Mouse (Mus musculus): ENCODE measurements around the gene Fblim1. TPM values are rescaled to one million over a fixed set of nuclear protein-coding genes. Genes with fewer than 3 reads are reported as not detected.
"Not testable (repeated sequence)": the region's sequence is repeated elsewhere in the genome, so short reads cannot be mapped to it uniquely, and the experiment has no call there.

Fblim1 gene
- polyA plus RNA-seq, 1 experiment from 2014 or later: 53.9 TPM

- WGBS (ENCODE audit: insufficient replicate concordance): 97% methylated on average over 4 of the region's 4 CpGs
Observed at GRCm38 (mm10) chr4:141564209-141564608, 41.7 kb downstream of the Fblim1 start.

GRCm38 (mm10) chr4:141562281-141562680 lies 43.6 kb downstream of the Fblim1 start:
- no peak for ATAC-seq (replicated peaks; ENCODE audit: insufficient number of reproducible peaks, low FRiP score, low TSS enrichment)
- no peak overlapping the region for H3K27ac ChIP-seq (ENCODE audit: low read depth, low read length)
- H3K9ac ChIP-seq (ENCODE audit: low read depth, low read length): no peak overlapping the region
- H3K4me3 ChIP-seq (ENCODE audit: low read depth, low read length): no peak overlapping the region
- 86% methylated on average over 11 of the region's 11 CpGs for WGBS (ENCODE audit: insufficient replicate concordance)
- no peaks in the 10 kb centered on the region for H3K27me3 ChIP-seq (ENCODE audit: control insufficient read depth, insufficient read depth, low read length)
- H3K4me2 ChIP-seq: no peak overlapping the region
- H3K4me1 ChIP-seq (ENCODE audit: control insufficient read depth, insufficient read depth, low read length): peaks cover 12% of the 10 kb centered on the region
- H3K9me3 ChIP-seq (replicated peaks; ENCODE audit: control insufficient read depth, low read length): no peaks in the 10 kb centered on the region
- H3K36me3 ChIP-seq (ENCODE audit: control insufficient read depth, insufficient read depth, low read length): no peaks in the 10 kb centered on the region

More at GRCm38 (mm10) chr4:141564209-141564608, 41.7 kb downstream of the Fblim1 start:
- Histone ChIP-seq H3K4me3 (ENCODE audit: low read depth, low read length) (no peak overlapping the region), H3K9me3 (replicated peaks; ENCODE audit: control insufficient read depth, low read length) (no peaks in the 10 kb centered on the region), H3K4me2 (no peak overlapping the region), H3K36me3 (ENCODE audit: control insufficient read depth, insufficient read depth, low read length) (no peaks in the 10 kb centered on the region), H3K27me3 (ENCODE audit: control insufficient read depth, insufficient read depth, low read length) (no peaks in the 10 kb centered on the region), H3K9ac (ENCODE audit: low read depth, low read length) (no peak overlapping the region), H3K4me1 (ENCODE audit: control insufficient read depth, insufficient read depth, low read length) (peaks cover 3% of the 10 kb centered on the region; the same call in 1 of the 2 replicates), H3K27ac (ENCODE audit: low read depth, low read length) (no peak overlapping the region)
- no peak for ATAC-seq (replicated peaks; ENCODE audit: insufficient number of reproducible peaks, low FRiP score, low TSS enrichment)

GRCm38 (mm10) chr4:141561331-141561919 lies 44.5 kb downstream of the Fblim1 start:
- not testable (repeated sequence) for H3K27me3 ChIP-seq (ENCODE audit: control insufficient read depth, insufficient read depth, low read length); ATAC-seq (replicated peaks; ENCODE audit: insufficient number of reproducible peaks, low FRiP score, low TSS enrichment); H3K36me3 ChIP-seq (ENCODE audit: control insufficient read depth, insufficient read depth, low read length); H3K4me3 ChIP-seq (ENCODE audit: low read depth, low read length); H3K9me3 ChIP-seq (replicated peaks; ENCODE audit: control insufficient read depth, low read length); H3K9ac ChIP-seq (ENCODE audit: low read depth, low read length); H3K27ac ChIP-seq (ENCODE audit: low read depth, low read length); H3K4me2 ChIP-seq
- 73% methylated on average over 5 of the region's 5 CpGs for WGBS (ENCODE audit: insufficient replicate concordance)
- H3K4me1 ChIP-seq (ENCODE audit: control insufficient read depth, insufficient read depth, low read length): peaks cover 12% of the 10 kb centered on the region

- Histone ChIP-seq H3K4me3 (ENCODE audit: low read depth, low read length) (peak overlapping the region; percentile 53), H3K27ac (ENCODE audit: low read depth, low read length) (peak overlapping the region; percentile 97), H3K9ac (ENCODE audit: low read depth, low read length) (peak overlapping the region; percentile 72), H3K9me3 (replicated peaks; ENCODE audit: control insufficient read depth, low read length) (no peaks in the 10 kb centered on the region), H3K4me2 (peak overlapping the region; percentile 93), H3K36me3 (ENCODE audit: control insufficient read depth, insufficient read depth, low read length) (no peaks in the 10 kb centered on the region), H3K4me1 (ENCODE audit: control insufficient read depth, insufficient read depth, low read length) (peaks cover 12% of the 10 kb centered on the region), H3K27me3 (ENCODE audit: control insufficient read depth, insufficient read depth, low read length) (no peaks in the 10 kb centered on the region)
- ATAC-seq (replicated peaks; ENCODE audit: insufficient number of reproducible peaks, low FRiP score, low TSS enrichment): peak; percentile 44; the same call in 1 of the 2 replicates
- WGBS (ENCODE audit: insufficient replicate concordance): 1% methylated on average over 9 of the region's 9 CpGs
Observed at GRCm38 (mm10) chr4:141559898-141560263, 46.0 kb downstream of the Fblim1 start.

GRCm38 (mm10) chr4:141559131-141559897 lies 46.6 kb downstream of the Fblim1 start:
- under 1% methylated on average over 30 of the region's 30 CpGs for WGBS (ENCODE audit: insufficient replicate concordance)
- Histone ChIP-seq H3K9me3 (replicated peaks; ENCODE audit: control insufficient read depth, low read length) (no peaks in the 10 kb centered on the region), H3K4me2 (peak overlapping the region; percentile 93), H3K27ac (ENCODE audit: low read depth, low read length) (peak overlapping the region; percentile 97), H3K9ac (ENCODE audit: low read depth, low read length) (peak overlapping the region; percentile 72), H3K4me3 (ENCODE audit: low read depth, low read length) (peak overlapping the region; percentile 53), H3K36me3 (ENCODE audit: control insufficient read depth, insufficient read depth, low read length) (no peaks in the 10 kb centered on the region), H3K4me1 (ENCODE audit: control insufficient read depth, insufficient read depth, low read length) (peaks cover 12% of the 10 kb centered on the region), H3K27me3 (ENCODE audit: control insufficient read depth, insufficient read depth, low read length) (no peaks in the 10 kb centered on the region)
- ATAC-seq (replicated peaks; ENCODE audit: insufficient number of reproducible peaks, low FRiP score, low TSS enrichment): peak; percentile 78

GRCm38 (mm10) chr4:141558658-141559057 lies 47.2 kb downstream of the Fblim1 start:
- Histone ChIP-seq H3K36me3 (ENCODE audit: control insufficient read depth, insufficient read depth, low read length) (no peaks in the 10 kb centered on the region), H3K9ac (ENCODE audit: low read depth, low read length) (peak overlapping the region; percentile 72), H3K9me3 (replicated peaks; ENCODE audit: control insufficient read depth, low read length) (no peaks in the 10 kb centered on the region), H3K27ac (ENCODE audit: low read depth, low read length) (peak overlapping the region; percentile 97), H3K4me1 (ENCODE audit: control insufficient read depth, insufficient read depth, low read length) (peaks cover 12% of the 10 kb centered on the region), H3K4me2 (peak overlapping the region; percentile 93), H3K27me3 (ENCODE audit: control insufficient read depth, insufficient read depth, low read length) (no peaks in the 10 kb centered on the region), H3K4me3 (ENCODE audit: low read depth, low read length) (peak overlapping the region; percentile 53)
- ATAC-seq (replicated peaks; ENCODE audit: insufficient number of reproducible peaks, low FRiP score, low TSS enrichment): no peak
- 14% methylated on average over 16 of the region's 16 CpGs for WGBS (ENCODE audit: insufficient replicate concordance)

- not testable (repeated sequence) for ATAC-seq (replicated peaks; ENCODE audit: insufficient number of reproducible peaks, low FRiP score, low TSS enrichment); H3K27ac ChIP-seq (ENCODE audit: low read depth, low read length); H3K27me3 ChIP-seq (ENCODE audit: control insufficient read depth, insufficient read depth, low read length); H3K4me3 ChIP-seq (ENCODE audit: low read depth, low read length); H3K9me3 ChIP-seq (replicated peaks; ENCODE audit: control insufficient read depth, low read length); H3K36me3 ChIP-seq (ENCODE audit: control insufficient read depth, insufficient read depth, low read length); H3K9ac ChIP-seq (ENCODE audit: low read depth, low read length); H3K4me2 ChIP-seq
- peaks cover 12% of the 10 kb centered on the region for H3K4me1 ChIP-seq (ENCODE audit: control insufficient read depth, insufficient read depth, low read length)
- 86% methylated on average over 6 of the region's 6 CpGs for WGBS (ENCODE audit: insufficient replicate concordance)
Observed at GRCm38 (mm10) chr4:141556163-141556562, 49.7 kb downstream of the Fblim1 start.

GRCm38 (mm10) chr4:141554255-141554865 lies 51.5 kb downstream of the Fblim1 start:
- not testable (repeated sequence) for ATAC-seq (replicated peaks; ENCODE audit: insufficient number of reproducible peaks, low FRiP score, low TSS enrichment)
- 84% methylated on average over 8 of the region's 9 CpGs for WGBS (ENCODE audit: insufficient replicate concordance)

More at GRCm38 (mm10) chr4:141554255-141554865, 51.5 kb downstream of the Fblim1 start:
- not testable (repeated sequence) for H3K9me3 ChIP-seq (replicated peaks; ENCODE audit: control insufficient read depth, low read length); H3K27ac ChIP-seq (ENCODE audit: low read depth, low read length); H3K4me3 ChIP-seq (ENCODE audit: low read depth, low read length); H3K9ac ChIP-seq (ENCODE audit: low read depth, low read length); H3K4me2 ChIP-seq; H3K4me1 ChIP-seq (ENCODE audit: control insufficient read depth, insufficient read depth, low read length); H3K27me3 ChIP-seq (ENCODE audit: control insufficient read depth, insufficient read depth, low read length); H3K36me3 ChIP-seq (ENCODE audit: control insufficient read depth, insufficient read depth, low read length)
